Mouse (Mus musculus): ENCODE data around the gene Atxn2.

GRCm38 (mm10) chr5:121845361-121845760 is 134.2 kb downstream of the Atxn2 start:
- no peak for TF ChIP-seq GATA1 (IDR thresholded peaks at IDR 0.05; ENCODE audit: low read length)
- TF ChIP-seq TAL1 (IDR thresholded peaks at IDR 0.05; ENCODE audit: low read length), result no peak

Measured in erythroblast, embryonic 14.5 days (primary cell).